20 mouse cellular contexts compared by ENCODE assay signal in genomic region chr7:19394484-19394883, GRCm38 (mm10). TPM values are rescaled to one million over a fixed set of nuclear protein-coding genes. Genes with fewer than 3 reads are reported as not detected.
"Had no signal": no experiment of that assay in that cellular context is flagged by ENCODE, and none has a peak within 500 bp of the region (broad histone marks: within the 10 kb centered on the region; RNA-seq: fewer than 3 reads in every experiment).

No protein-coding gene starts in this region.

- H3K9me3 ChIP-seq: liver, embryonic 13.5 days; liver, embryonic 15.5 days; megakaryocyte, embryonic 14.5 days; midbrain, embryonic 12.5 days; neural tube, embryonic 12.5 days; stomach, embryonic 15.5 days had no signal

- DNase-seq: liver, embryonic 13.5 days; liver, postnatal 0 days; lung, adult 2 months; lung, postnatal 14 days; midbrain, embryonic 14.5 days; right cerebral cortex, postnatal 14 days; thymus, adult 2 months; thymus, postnatal 25 days; thymus, postnatal 4 days had no signal

- H3K9ac ChIP-seq: liver, embryonic 13.5 days; liver, embryonic 15.5 days; liver, postnatal 0 days; midbrain, embryonic 12.5 days; neural tube, embryonic 12.5 days; stomach, embryonic 15.5 days had no signal

- H3K4me3 ChIP-seq: liver, embryonic 13.5 days; liver, embryonic 15.5 days; megakaryocyte, embryonic 14.5 days; midbrain, embryonic 12.5 days; neural tube, embryonic 12.5 days; stomach, embryonic 15.5 days had no signal

- ATAC-seq: liver, postnatal 0 days; midbrain, embryonic 16.5 days had no signal

- H3K4me2 ChIP-seq: liver, embryonic 11.5 days; liver, embryonic 13.5 days; liver, embryonic 15.5 days; midbrain, embryonic 12.5 days; neural tube, embryonic 12.5 days; stomach, embryonic 15.5 days had no signal

- H3K27ac ChIP-seq: liver, embryonic 13.5 days; liver, embryonic 15.5 days; macrophage; midbrain, embryonic 12.5 days; neural tube, embryonic 12.5 days had no signal

RNA-seq across cellular contexts. Expression of gene Klc3, which starts 9.4 kb away (rescaled TPM):
- total RNA-seq: megakaryocyte progenitor cell, adult 5-6 weeks; monocyte, adult 5-6 weeks had no signal
- polyA plus RNA-seq: macrophage had no signal

RNA-seq across cellular contexts. Expression of gene Ckm, which starts 10.1 kb away (rescaled TPM):
- total RNA-seq: monocyte, adult 5-6 weeks; neutrophil, adult 5-6 weeks had no signal
- polyA plus RNA-seq: macrophage; midbrain, embryonic 12.5 days; midbrain, embryonic 14.5 days had no signal

RNA-seq across cellular contexts. Expression of gene Ppp1r13l, which starts 34.9 kb away (rescaled TPM):
- total RNA-seq: monocyte, adult 5-6 weeks had no signal
